Mouse (Mus musculus) liver, postnatal 0 days (tissue): ENCODE results near the gene Calu. TPM values are rescaled to one million over a fixed set of nuclear protein-coding genes. Genes with fewer than 3 reads are reported as not detected.

Experiments
- ATAC-seq: fragments of 200-750 bp; cut with Nextera tagmentation; 2 replicates; pipeline ENCODE4 v1.8.0; 2017; ENCODE audit warnings: mild to moderate bottlenecking, moderate library complexity
- DNase-seq: peaks from one replicate; pipeline ENCODE4 v3.0.0-alpha.2; 2016
- H3K27ac ChIP-seq: fragments of 300-500 bp; sonication (generic); 2 replicates; pipeline ENCODE4 v1.5.1; 2014; ENCODE audit warnings: antibody characterized with exemption, moderate library complexity, mild to moderate bottlenecking, low read depth
- H3K27me3 ChIP-seq: fragments of 300-500 bp; sonication (generic); 2 replicates; pipeline ENCODE4 v1.6.1; 2014; ENCODE audit warnings: low read length, control low read depth, mixed read lengths; ENCODE audit not compliant: insufficient read depth
- H3K36me3 ChIP-seq: fragments of 300-500 bp; sonication (generic); replicated peaks from 2 replicates; pipeline ENCODE4 v1.6.1; 2014; ENCODE audit warnings: mild to moderate bottlenecking, control low read depth, low read length, moderate library complexity, mixed read lengths; ENCODE audit not compliant: insufficient read depth
- H3K4me1 ChIP-seq: fragments of 300-500 bp; sonication (generic); 2 replicates; pipeline ENCODE4 v1.6.1; 2014; ENCODE audit warnings: antibody characterized with exemption, mild to moderate bottlenecking, control low read depth; ENCODE audit not compliant: insufficient read depth
- H3K4me2 ChIP-seq: fragments of 300-500 bp; sonication (generic); 2 replicates; pipeline ENCODE4 v1.6.1; 2014; ENCODE audit warnings: low read depth, mild to moderate bottlenecking, low read length, moderate library complexity, mixed read lengths
- H3K4me3 ChIP-seq: fragments of 300-500 bp; sonication (generic); 2 replicates; pipeline ENCODE4 v1.5.1; 2014; ENCODE audit warnings: low read depth, low read length
- H3K9ac ChIP-seq: fragments of 300-500 bp; sonication (generic); replicated peaks from 2 replicates; pipeline ENCODE4 v1.6.1; 2014; ENCODE audit warnings: mild to moderate bottlenecking, moderate library complexity
- H3K9me3 ChIP-seq: fragments of 300-500 bp; sonication (generic); 2 replicates; pipeline ENCODE4 v1.6.1; 2016; ENCODE audit warnings: mild to moderate bottlenecking, control low read depth, low read length, mixed read lengths
- CTCF ChIP-seq: sonication (generic); IDR thresholded peaks from 2 replicates; pipeline ENCODE4 v1.5.1; 2016; ENCODE audit warnings: antibody characterized with exemption, low read depth
- EP300 ChIP-seq: IDR thresholded peaks from 2 replicates; pipeline ENCODE4 v1.6.1; 2016; ENCODE audit warnings: antibody characterized with exemption, low read depth, mild to moderate bottlenecking
- WGBS: fragments of 180-500 bp; shearing (Covaris S2); extraction: QIAGEN DNeasy Blood & Tissue Kit; methylation state at CpG from one replicate; pipeline ENCODE4 v1.1.7; 2014; ENCODE audit not compliant: insufficient replicate concordance; 5-methylcytosine and 5-hydroxymethylcytosine counted together
- polyA plus RNA-seq: library from polyadenylated mRNA; unstranded; fragments of >200 nt; fragmentation: Nextera tagmentation; extraction: Ambion mirVana; gene quantifications from 2 replicates; pipeline ENCODE4 v1.2.1, GENCODE M21; 2015

The Calu gene
- polyA plus RNA-seq, 1 experiment from 2014 or later = 63.8 TPM

- Histone ChIP-seq H3K4me2 (no peak overlapping the region), H3K4me3 (no peak overlapping the region), H3K4me1 (no peaks in the 10 kb centered on the region), H3K36me3 (peaks cover 30% of the 10 kb centered on the region), H3K27me3 (no peaks in the 10 kb centered on the region), H3K9ac (no peak overlapping the region), H3K27ac (no peak overlapping the region), H3K9me3 (no peaks in the 10 kb centered on the region)
- no peak for TF ChIP-seq CTCF
- no peak for TF ChIP-seq EP300
- ATAC-seq = no peak
- WGBS = 80% methylated on average over 3 of the region's 3 CpGs
- DNase-seq = no peak
These were observed 11.5 kb downstream of the Calu start for GRCm38 (mm10) chr6:29359386-29359785.

- TF ChIP-seq EP300 (no peak), CTCF (no peak)
- no peaks in the 10 kb centered on the region for H3K4me1 ChIP-seq
- no peaks in the 10 kb centered on the region for H3K27me3 ChIP-seq
- DNase-seq (no peak), ATAC-seq (no peak)
- no peak overlapping the region for H3K9ac ChIP-seq
- 78% methylated on average over 6 of the region's 6 CpGs for WGBS
- no peak overlapping the region for H3K4me2 ChIP-seq
- H3K27ac ChIP-seq = no peak overlapping the region
- H3K4me3 ChIP-seq = no peak overlapping the region
- no peaks in the 10 kb centered on the region for H3K9me3 ChIP-seq
- peaks cover 31% of the 10 kb centered on the region for H3K36me3 ChIP-seq
These were observed 12.3 kb downstream of the Calu start for GRCm38 (mm10) chr6:29360211-29360610.

GRCm38 (mm10) chr6:29362246-29363128, 14.6 kb downstream of the Calu start:
- no peak overlapping the region for H3K4me3 ChIP-seq
- ATAC-seq (no peak), DNase-seq (no peak)
- H3K27ac ChIP-seq = no peak overlapping the region
- no peaks in the 10 kb centered on the region for H3K9me3 ChIP-seq
- no peaks in the 10 kb centered on the region for H3K4me1 ChIP-seq
- no peak overlapping the region for H3K4me2 ChIP-seq
- no peaks in the 10 kb centered on the region for H3K27me3 ChIP-seq
- peaks cover 40% of the 10 kb centered on the region for H3K36me3 ChIP-seq
- no peak overlapping the region for H3K9ac ChIP-seq
- WGBS = 82% methylated on average over 7 of the region's 7 CpGs
- TF ChIP-seq CTCF (peak; percentile 32), EP300 (no peak)

DNA sequence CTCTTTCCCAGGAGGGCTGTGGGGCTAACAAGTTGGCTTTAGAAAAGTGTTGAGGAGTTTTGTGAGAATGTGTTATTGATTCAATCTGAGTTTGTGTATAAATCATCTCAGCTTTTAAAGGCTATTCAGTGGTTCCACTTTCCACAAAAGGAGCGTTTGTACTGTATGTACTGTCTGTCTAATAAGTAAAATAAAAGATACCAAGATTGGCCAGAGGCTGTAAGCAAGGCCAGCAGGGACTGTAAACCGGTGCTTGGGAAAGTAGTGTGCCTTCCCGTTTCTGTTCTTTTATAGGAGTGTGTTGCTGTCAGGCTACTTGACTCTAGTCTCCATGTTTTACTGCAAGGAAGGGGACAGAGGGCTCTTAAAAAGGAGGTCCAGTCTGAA, 15.3 kb downstream of the Calu start:
- no peaks in the 10 kb centered on the region for H3K9me3 ChIP-seq

GRCm38 (mm10) chr6:29365277-29365676, 17.4 kb downstream of the Calu start:
- no peak overlapping the region for H3K4me2 ChIP-seq
- H3K9ac ChIP-seq = no peak overlapping the region
- DNase-seq = no peak
- no peak overlapping the region for H3K4me3 ChIP-seq
- TF ChIP-seq CTCF (no peak), EP300 (no peak)
- H3K27me3 ChIP-seq = no peaks in the 10 kb centered on the region
- no peak overlapping the region for H3K27ac ChIP-seq
- peaks cover 45% of the 10 kb centered on the region for H3K36me3 ChIP-seq
- no peaks in the 10 kb centered on the region for H3K9me3 ChIP-seq
- H3K4me1 ChIP-seq = no peaks in the 10 kb centered on the region
- ATAC-seq = no peak
- 84% methylated on average over 1 of the region's 1 CpGs for WGBS

More for the DNA sequence above, 15.3 kb downstream of the Calu start:
- no peak for DNase-seq
- no peak overlapping the region for H3K4me2 ChIP-seq
- ATAC-seq = no peak
- WGBS = 81% methylated on average over 3 of the region's 3 CpGs
- no peaks in the 10 kb centered on the region for H3K27me3 ChIP-seq
- no peak overlapping the region for H3K9ac ChIP-seq
- no peak for TF ChIP-seq EP300
- TF ChIP-seq CTCF = no peak
- H3K4me1 ChIP-seq = no peaks in the 10 kb centered on the region
- peaks cover 39% of the 10 kb centered on the region for H3K36me3 ChIP-seq
- H3K4me3 ChIP-seq = no peak overlapping the region
- H3K27ac ChIP-seq = no peak overlapping the region

DNA sequence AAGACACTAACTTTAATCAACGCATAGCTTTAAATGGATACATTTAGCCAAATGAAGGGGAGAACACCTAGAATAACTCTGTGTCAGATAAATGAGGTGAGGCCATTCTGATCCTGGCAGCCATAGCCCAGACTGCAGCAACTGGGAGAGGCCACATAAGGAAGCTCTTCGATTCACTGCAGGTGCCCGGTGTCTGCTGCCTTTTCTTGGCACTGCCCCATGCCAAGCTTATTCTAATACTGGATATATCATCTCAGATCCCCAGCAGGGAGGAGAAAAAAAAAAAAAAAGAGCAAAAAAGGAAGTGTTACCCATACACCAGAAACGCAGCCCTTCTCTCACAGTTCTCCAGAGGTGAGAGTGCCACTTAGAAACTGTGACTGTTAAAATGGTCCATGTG, 29.5 kb downstream of the Calu start:
- H3K9me3 ChIP-seq = no peaks in the 10 kb centered on the region
- WGBS = 75% methylated on average over 4 of the region's 4 CpGs
- no peak for ATAC-seq

More for the DNA sequence above, 29.5 kb downstream of the Calu start:
- no peak for DNase-seq
- Histone ChIP-seq H3K27me3 (no peaks in the 10 kb centered on the region), H3K36me3 (peaks cover 26% of the 10 kb centered on the region), H3K4me1 (no peaks in the 10 kb centered on the region), H3K27ac (no peak overlapping the region), H3K4me2 (no peak overlapping the region), H3K4me3 (no peak overlapping the region), H3K9ac (no peak overlapping the region)
- TF ChIP-seq CTCF = no peak
- no peak for TF ChIP-seq EP300
